ENCODE assay signal across 8 mouse cellular contexts in the genomic region with DNA sequence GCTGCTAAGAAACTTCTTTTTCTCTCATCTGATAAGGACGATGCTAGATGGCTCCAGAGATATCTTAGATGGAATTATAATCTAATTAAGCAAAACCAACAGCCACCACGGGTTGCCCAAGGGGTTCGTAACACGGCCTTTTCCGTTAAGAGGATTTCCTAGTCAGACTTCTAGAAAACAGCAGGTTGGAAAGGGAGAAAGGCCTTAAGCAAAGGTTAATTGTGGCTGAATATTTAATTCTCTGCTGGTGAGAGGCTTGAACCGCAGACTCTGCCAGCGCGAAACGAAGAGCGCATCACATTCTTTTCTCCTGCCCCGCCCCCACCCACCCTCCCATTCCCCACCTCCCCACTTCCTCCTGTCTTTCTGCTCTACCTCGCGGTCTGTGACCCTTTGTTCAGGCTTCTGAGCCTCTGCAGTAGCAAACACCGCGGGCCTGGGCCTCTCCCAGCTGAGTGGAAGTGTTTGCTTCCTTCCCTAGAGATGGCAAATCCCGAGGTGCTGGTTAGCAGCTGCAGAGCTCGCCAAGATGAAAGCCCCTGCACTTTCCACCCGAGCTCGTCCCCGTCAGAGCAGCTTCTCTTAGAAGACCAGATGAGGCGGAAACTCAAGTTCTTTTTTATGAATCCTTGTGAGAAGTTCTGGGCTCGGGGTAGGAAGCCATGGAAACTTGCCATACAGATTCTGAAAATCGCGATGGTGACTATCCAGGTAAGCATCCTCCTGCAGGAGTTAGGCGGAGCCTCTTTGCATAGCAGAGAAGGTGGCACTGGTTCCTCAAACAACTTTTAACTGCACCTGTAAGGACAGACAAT. TPM values are rescaled to one million over a fixed set of nuclear protein-coding genes. Genes with fewer than 3 reads are reported as not detected.
DNase-seq lines count a peak whose midpoint lies in the region; ATAC-seq and TF ChIP-seq lines count a peak whose summit lies in the region.

No protein-coding gene starts in this region.

- peak overlapping the region; percentile 24 for H3K4me3 ChIP-seq in kidney, embryonic 14.5 days (ENCODE audit: low read length)
- H3K4me3 ChIP-seq in kidney, adult 2 months (ENCODE audit: insufficient read depth, low read depth, low read length), result no peak overlapping the region
- peak overlapping the region; percentile 27 for H3K4me3 ChIP-seq in embryonic facial prominence, embryonic 13.5 days
- H3K4me3 ChIP-seq in limb, embryonic 12.5 days (replicated peaks), result peak overlapping the region; percentile 26
- H3K4me3 ChIP-seq in neural tube, embryonic 15.5 days (replicated peaks), result no peak overlapping the region

- peak; percentile 75; the same call in 1 of the 2 replicates for ATAC-seq in kidney, embryonic 14.5 days (ENCODE audit: low FRiP score, low TSS enrichment)
- no peak for ATAC-seq in embryonic facial prominence, embryonic 13.5 days (ENCODE audit: insufficient number of reproducible peaks, insufficient read depth, low FRiP score, low TSS enrichment, low read depth)
- ATAC-seq in limb, embryonic 12.5 days (ENCODE audit: insufficient number of reproducible peaks, insufficient read depth, low FRiP score, low TSS enrichment, low read depth), result no peak
- ATAC-seq in neural tube, embryonic 15.5 days (ENCODE audit: low FRiP score), result no peak

- peaks cover 9% of the 10 kb centered on the region; the same call in 1 of the 2 replicates for H3K4me1 ChIP-seq in kidney, embryonic 14.5 days (ENCODE audit: control insufficient read depth, insufficient read depth, low read length)
- H3K4me1 ChIP-seq in kidney, adult 2 months (ENCODE audit: control insufficient read depth, insufficient read depth, low read length), result no peaks in the 10 kb centered on the region
- peaks cover 23% of the 10 kb centered on the region for H3K4me1 ChIP-seq in embryonic facial prominence, embryonic 13.5 days
- peaks cover 22% of the 10 kb centered on the region for H3K4me1 ChIP-seq in limb, embryonic 12.5 days (replicated peaks)
- peaks cover 21% of the 10 kb centered on the region for H3K4me1 ChIP-seq in neural tube, embryonic 15.5 days

- H3K9me3 ChIP-seq in kidney, embryonic 14.5 days (ENCODE audit: control insufficient read depth, low read length), result no peaks in the 10 kb centered on the region
- no peaks in the 10 kb centered on the region for H3K9me3 ChIP-seq in embryonic facial prominence, embryonic 13.5 days
- no peaks in the 10 kb centered on the region for H3K9me3 ChIP-seq in limb, embryonic 12.5 days
- no peaks in the 10 kb centered on the region for H3K9me3 ChIP-seq in neural tube, embryonic 15.5 days (replicated peaks)

- no peak overlapping the region for H3K27ac ChIP-seq in kidney, embryonic 14.5 days (ENCODE audit: low read depth, low read length)
- H3K27ac ChIP-seq in kidney, adult 2 months (ENCODE audit: insufficient read depth, low read depth, low read length), result no peak overlapping the region
- H3K27ac ChIP-seq in embryonic facial prominence, embryonic 13.5 days, result 0 out of 2 replicates have a peak overlapping the region, but pooled peaks have one; percentile 22
- H3K27ac ChIP-seq in limb, embryonic 12.5 days, result peak overlapping the region; percentile 59
- no peak overlapping the region for H3K27ac ChIP-seq in neural tube, embryonic 15.5 days (replicated peaks)

- TF ChIP-seq CTCF in kidney, adult 2 months (conservative IDR thresholded peaks at IDR 0.05; ENCODE audit: insufficient read depth, insufficient read length, low read depth, low read length), result no peak

- TF ChIP-seq POLR2A in kidney, adult 2 months (IDR thresholded peaks at IDR 0.05; ENCODE audit: low read depth, low read length), result no peak

- no peaks in the 10 kb centered on the region for H3K36me3 ChIP-seq in kidney, embryonic 14.5 days (ENCODE audit: control insufficient read depth, insufficient read depth, low read length)
- no peaks in the 10 kb centered on the region for H3K36me3 ChIP-seq in kidney, adult 2 months (ENCODE audit: control insufficient read depth, insufficient read depth, low read length)
- H3K36me3 ChIP-seq in embryonic facial prominence, embryonic 13.5 days, result no peaks in the 10 kb centered on the region
- no peaks in the 10 kb centered on the region for H3K36me3 ChIP-seq in limb, embryonic 12.5 days
- H3K36me3 ChIP-seq in neural tube, embryonic 15.5 days, result no peaks in the 10 kb centered on the region

- H3K27me3 ChIP-seq in kidney, embryonic 14.5 days (ENCODE audit: control insufficient read depth, insufficient read depth, low read length), result peaks cover 5% of the 10 kb centered on the region
- H3K27me3 ChIP-seq in kidney, adult 2 months (replicated peaks; ENCODE audit: control insufficient read depth, insufficient read depth, low read length), result no peaks in the 10 kb centered on the region
- H3K27me3 ChIP-seq in embryonic facial prominence, embryonic 13.5 days, result peaks cover 29% of the 10 kb centered on the region
- peaks cover 20% of the 10 kb centered on the region for H3K27me3 ChIP-seq in limb, embryonic 12.5 days
- peaks cover 23% of the 10 kb centered on the region for H3K27me3 ChIP-seq in neural tube, embryonic 15.5 days (replicated peaks)

- H3K4me2 ChIP-seq in kidney, embryonic 14.5 days (replicated peaks; ENCODE audit: low read depth, low read length), result peak overlapping the region; percentile 50
- peak overlapping the region; percentile 53 for H3K4me2 ChIP-seq in embryonic facial prominence, embryonic 13.5 days
- H3K4me2 ChIP-seq in limb, embryonic 12.5 days, result peak overlapping the region; percentile 53
- H3K4me2 ChIP-seq in neural tube, embryonic 15.5 days, result peak overlapping the region; percentile 37

- DNase-seq in kidney, adult 2 months, result no peak
- DNase-seq in cerebellum, adult 9-11 months, result no peak
- no peak for DNase-seq in adrenal gland, adult 2 months
- DNase-seq in kidney, postnatal 25 days, result no peak

- 11% methylated on average over 25 of the region's 25 CpGs for WGBS in kidney, embryonic 14.5 days
- WGBS in kidney, adult 2 months, result 28% methylated on average over 25 of the region's 25 CpGs
- WGBS in embryonic facial prominence, embryonic 13.5 days, result 7% methylated on average over 25 of the region's 25 CpGs
- 9% methylated on average over 25 of the region's 25 CpGs for WGBS in limb, embryonic 12.5 days
- WGBS in neural tube, embryonic 15.5 days, result 11% methylated on average over 25 of the region's 25 CpGs

- H3K9ac ChIP-seq in kidney, embryonic 14.5 days (ENCODE audit: low read depth, low read length), result peak overlapping the region; percentile 42; the same call in 1 of the 2 replicates
- H3K9ac ChIP-seq in embryonic facial prominence, embryonic 13.5 days, result peak overlapping the region; percentile 61
- peak overlapping the region; percentile 47 for H3K9ac ChIP-seq in limb, embryonic 12.5 days (replicated peaks)
- H3K9ac ChIP-seq in neural tube, embryonic 15.5 days (replicated peaks), result no peak overlapping the region

RNA-seq across cellular contexts. Expression of a gene that starts 4.3 kb away (rescaled TPM):
- 6.5 and 8.9 TPM in 2 replicates for polyA plus RNA-seq in kidney, embryonic 14.5 days (2014; fragmentation: Nextera tagmentation; extraction: Ambion mirVana)
- polyA plus RNA-seq in kidney, adult 2 months (2012; rRNA removed), result 17.3 and 17.9 TPM in 2 replicates
- 3.9 and 5.7 TPM in 2 replicates for polyA plus RNA-seq in embryonic facial prominence, embryonic 13.5 days (2015; fragmentation: Nextera tagmentation; extraction: Ambion mirVana)
- polyA plus RNA-seq in limb, embryonic 12.5 days (2016; fragmentation: Nextera tagmentation; extraction: Ambion mirVana), result 3.2 and 4.1 TPM in 2 replicates
- polyA plus RNA-seq in neural tube, embryonic 15.5 days (2015; fragmentation: Nextera tagmentation; extraction: Ambion mirVana), result 0.27 and 0.66 TPM in 2 replicates
- not detected for total RNA-seq in adrenal gland, adult 2 months (2021)
- not detected in 2 replicates for polyA plus RNA-seq in adrenal gland, adult 2 months (2012; rRNA removed)

RNA-seq across cellular contexts. Expression of a gene that starts 13.6 kb away (rescaled TPM):
- 0.44 TPM in 1 of 2 replicates, not detected in the other for polyA plus RNA-seq in kidney, embryonic 14.5 days (2014; fragmentation: Nextera tagmentation; extraction: Ambion mirVana)
- polyA plus RNA-seq in kidney, adult 2 months (2012; rRNA removed), result 0.10 TPM in 1 of 2 replicates, not detected in the other
- 0.48 TPM in 1 of 2 replicates, not detected in the other for polyA plus RNA-seq in embryonic facial prominence, embryonic 13.5 days (2015; fragmentation: Nextera tagmentation; extraction: Ambion mirVana)
- not detected in 2 replicates for polyA plus RNA-seq in limb, embryonic 12.5 days (2016; fragmentation: Nextera tagmentation; extraction: Ambion mirVana)
- polyA plus RNA-seq in neural tube, embryonic 15.5 days (2015; fragmentation: Nextera tagmentation; extraction: Ambion mirVana), result 0.40 and 0.70 TPM in 2 replicates
- total RNA-seq in adrenal gland, adult 2 months (2021), result not detected
- not detected in 2 replicates for polyA plus RNA-seq in adrenal gland, adult 2 months (2012; rRNA removed)

RNA-seq across cellular contexts. Expression of a gene that starts 28.1 kb away (rescaled TPM):
- 0.74 and 1.1 TPM in 2 replicates for polyA plus RNA-seq in kidney, embryonic 14.5 days (2014; fragmentation: Nextera tagmentation; extraction: Ambion mirVana)
- 3.2 and 3.5 TPM in 2 replicates for polyA plus RNA-seq in kidney, adult 2 months (2012; rRNA removed)
- polyA plus RNA-seq in embryonic facial prominence, embryonic 13.5 days (2015; fragmentation: Nextera tagmentation; extraction: Ambion mirVana), result 0.51 and 0.58 TPM in 2 replicates
- polyA plus RNA-seq in limb, embryonic 12.5 days (2016; fragmentation: Nextera tagmentation; extraction: Ambion mirVana), result 0.60 and 0.70 TPM in 2 replicates
- polyA plus RNA-seq in neural tube, embryonic 15.5 days (2015; fragmentation: Nextera tagmentation; extraction: Ambion mirVana), result 0.37 and 2.3 TPM in 2 replicates
- total RNA-seq in adrenal gland, adult 2 months (2021), result not detected
- not detected in 2 replicates for polyA plus RNA-seq in adrenal gland, adult 2 months (2012; rRNA removed)

Comparison
In these comparisons a context has a peak if more than half of its experiments do, and no peak if none do; other contexts are left out.
1. H3K4me3 ChIP-seq: peak in kidney, embryonic 14.5 days (single experiment), embryonic facial prominence, embryonic 13.5 days (single experiment) and limb, embryonic 12.5 days (single experiment); none in kidney, adult 2 months (single experiment) and neural tube, embryonic 15.5 days (single experiment).
2. H3K27ac ChIP-seq: peak in embryonic facial prominence, embryonic 13.5 days (single experiment) and limb, embryonic 12.5 days (single experiment); none in kidney, embryonic 14.5 days (single experiment), kidney, adult 2 months (single experiment) and neural tube, embryonic 15.5 days (single experiment).
3. Peak in every context shown above with its lines, with median percentiles within 50 percentile points of each other: H3K4me2 ChIP-seq.